Mouse (Mus musculus): Measurements from ENCODE around the gene Parp16. TPM values are rescaled to one million over a fixed set of nuclear protein-coding genes. Genes with fewer than 3 reads are reported as not detected.

The Parp16 gene
- polyA plus RNA-seq, 1 experiment from 2014 or later: 4.2 TPM

GRCm38 (mm10) chr9:65175939-65176871 is 18.9 kb upstream of the Parp16 start:
- Histone ChIP-seq H3K27me3 (replicated peaks; ENCODE audit: control insufficient read depth, insufficient read depth, low read length) (no peaks in the 10 kb centered on the region), H3K9ac (ENCODE audit: low read length) (peak overlapping the region; percentile 43; the same call in 1 of the 2 replicates), H3K27ac (ENCODE audit: low read depth, low read length) (peak overlapping the region; percentile 96), H3K4me3 (ENCODE audit: low read depth, low read length) (no peak overlapping the region), H3K36me3 (ENCODE audit: control insufficient read depth, insufficient read depth, low read length) (peaks cover 7% of the 10 kb centered on the region), H3K4me2 (ENCODE audit: low read length) (peak overlapping the region; percentile 25; the same call in 1 of the 2 replicates), H3K9me3 (replicated peaks; ENCODE audit: control insufficient read depth, low read length) (no peaks in the 10 kb centered on the region), H3K4me1 (ENCODE audit: control insufficient read depth, insufficient read depth, low read length) (peaks cover 56% of the 10 kb centered on the region)
- DNase-seq (ENCODE audit: low spot score): peak; percentile 91
- 10% methylated on average over 9 of the region's 9 CpGs for WGBS
- peak; percentile 74 for ATAC-seq

- Histone ChIP-seq H3K27ac (ENCODE audit: low read depth, low read length) (peak overlapping the region; percentile 96), H3K4me1 (ENCODE audit: control insufficient read depth, insufficient read depth, low read length) (peaks cover 56% of the 10 kb centered on the region), H3K9ac (ENCODE audit: low read length) (0 out of 2 replicates have a peak overlapping the region, but pooled peaks have one; percentile 50), H3K9me3 (replicated peaks; ENCODE audit: control insufficient read depth, low read length) (no peaks in the 10 kb centered on the region), H3K4me3 (ENCODE audit: low read depth, low read length) (no peak overlapping the region), H3K36me3 (ENCODE audit: control insufficient read depth, insufficient read depth, low read length) (peaks cover 20% of the 10 kb centered on the region), H3K4me2 (ENCODE audit: low read length) (no peak overlapping the region), H3K27me3 (replicated peaks; ENCODE audit: control insufficient read depth, insufficient read depth, low read length) (no peaks in the 10 kb centered on the region)
- no peak for ATAC-seq
- no peak for DNase-seq (ENCODE audit: low spot score)
- 52% methylated on average over 3 of the region's 3 CpGs for WGBS
Measured at GRCm38 (mm10) chr9:65177497-65177896, 17.7 kb upstream of the Parp16 start.

GRCm38 (mm10) chr9:65177912-65178311 is 17.2 kb upstream of the Parp16 start:
- Histone ChIP-seq H3K4me3 (ENCODE audit: low read depth, low read length) (no peak overlapping the region), H3K27ac (ENCODE audit: low read depth, low read length) (peak overlapping the region; percentile 89), H3K27me3 (replicated peaks; ENCODE audit: control insufficient read depth, insufficient read depth, low read length) (no peaks in the 10 kb centered on the region), H3K4me1 (ENCODE audit: control insufficient read depth, insufficient read depth, low read length) (peaks cover 56% of the 10 kb centered on the region), H3K36me3 (ENCODE audit: control insufficient read depth, insufficient read depth, low read length) (peaks cover 24% of the 10 kb centered on the region), H3K4me2 (ENCODE audit: low read length) (no peak overlapping the region), H3K9me3 (replicated peaks; ENCODE audit: control insufficient read depth, low read length) (no peaks in the 10 kb centered on the region), H3K9ac (ENCODE audit: low read length) (0 out of 2 replicates have a peak overlapping the region, but pooled peaks have one; percentile 50)
- 50% methylated on average over 10 of the region's 10 CpGs for WGBS
- DNase-seq (ENCODE audit: low spot score) (no peak), ATAC-seq (no peak)

GRCm38 (mm10) chr9:65178336-65179213 is 16.6 kb upstream of the Parp16 start:
- H3K9me3 ChIP-seq (replicated peaks; ENCODE audit: control insufficient read depth, low read length): no peaks in the 10 kb centered on the region
- peak overlapping the region; percentile 89 for H3K27ac ChIP-seq (ENCODE audit: low read depth, low read length)
- H3K4me1 ChIP-seq (ENCODE audit: control insufficient read depth, insufficient read depth, low read length): peaks cover 56% of the 10 kb centered on the region
- H3K4me2 ChIP-seq (ENCODE audit: low read length): peak overlapping the region; percentile 39
- DNase-seq (ENCODE audit: low spot score): peak; percentile 87
- peak overlapping the region; percentile 50 for H3K9ac ChIP-seq (ENCODE audit: low read length)
- peaks cover 30% of the 10 kb centered on the region for H3K36me3 ChIP-seq (ENCODE audit: control insufficient read depth, insufficient read depth, low read length)
- peak; percentile 70 for ATAC-seq
- no peaks in the 10 kb centered on the region for H3K27me3 ChIP-seq (replicated peaks; ENCODE audit: control insufficient read depth, insufficient read depth, low read length)
- H3K4me3 ChIP-seq (ENCODE audit: low read depth, low read length): no peak overlapping the region
- WGBS: 5% methylated on average over 22 of the region's 22 CpGs

GRCm38 (mm10) chr9:65179817-65180624 is 15.1 kb upstream of the Parp16 start:
- Histone ChIP-seq H3K4me3 (ENCODE audit: low read depth, low read length) (no peak overlapping the region), H3K9ac (ENCODE audit: low read length) (peak overlapping the region; percentile 17; the same call in 1 of the 2 replicates), H3K4me1 (ENCODE audit: control insufficient read depth, insufficient read depth, low read length) (peaks cover 56% of the 10 kb centered on the region), H3K4me2 (ENCODE audit: low read length) (peak overlapping the region; percentile 12; the same call in 1 of the 2 replicates), H3K36me3 (ENCODE audit: control insufficient read depth, insufficient read depth, low read length) (peaks cover 41% of the 10 kb centered on the region), H3K9me3 (replicated peaks; ENCODE audit: control insufficient read depth, low read length) (no peaks in the 10 kb centered on the region), H3K27me3 (replicated peaks; ENCODE audit: control insufficient read depth, insufficient read depth, low read length) (no peaks in the 10 kb centered on the region), H3K27ac (ENCODE audit: low read depth, low read length) (peak overlapping the region; percentile 89; the same call in 1 of the 2 replicates)
- ATAC-seq: no peak
- DNase-seq (ENCODE audit: low spot score): no peak
- WGBS: 33% methylated on average over 17 of the region's 17 CpGs

- H3K27ac ChIP-seq (ENCODE audit: low read depth, low read length): no peak overlapping the region
- 0% methylated on average over 3 of the region's 3 CpGs for WGBS
- H3K9ac ChIP-seq (ENCODE audit: low read length): no peak overlapping the region
- no peak overlapping the region for H3K4me3 ChIP-seq (ENCODE audit: low read depth, low read length)
- no peak overlapping the region for H3K4me2 ChIP-seq (ENCODE audit: low read length)
- peaks cover 23% of the 10 kb centered on the region for H3K36me3 ChIP-seq (ENCODE audit: control insufficient read depth, insufficient read depth, low read length)
- no peaks in the 10 kb centered on the region for H3K27me3 ChIP-seq (replicated peaks; ENCODE audit: control insufficient read depth, insufficient read depth, low read length)
- H3K9me3 ChIP-seq (replicated peaks; ENCODE audit: control insufficient read depth, low read length): no peaks in the 10 kb centered on the region
- ATAC-seq (peak; percentile 73), DNase-seq (ENCODE audit: low spot score) (peak; percentile 96)
- 0 out of 2 replicates have a peak, but pooled peaks cover 3% of the 10 kb centered on the region for H3K4me1 ChIP-seq (ENCODE audit: control insufficient read depth, insufficient read depth, low read length)
Measured at GRCm38 (mm10) chr9:65188599-65188998, 6.6 kb upstream of the Parp16 start.

- Histone ChIP-seq H3K4me3 (ENCODE audit: low read depth, low read length) (no peak overlapping the region), H3K9ac (ENCODE audit: low read length) (no peak overlapping the region), H3K4me1 (ENCODE audit: control insufficient read depth, insufficient read depth, low read length) (0 out of 2 replicates have a peak, but pooled peaks cover 3% of the 10 kb centered on the region), H3K27ac (ENCODE audit: low read depth, low read length) (no peak overlapping the region), H3K4me2 (ENCODE audit: low read length) (no peak overlapping the region), H3K36me3 (ENCODE audit: control insufficient read depth, insufficient read depth, low read length) (peaks cover 9% of the 10 kb centered on the region; the same call in 1 of the 2 replicates), H3K9me3 (replicated peaks; ENCODE audit: control insufficient read depth, low read length) (no peaks in the 10 kb centered on the region), H3K27me3 (replicated peaks; ENCODE audit: control insufficient read depth, insufficient read depth, low read length) (no peaks in the 10 kb centered on the region)
- WGBS: 51% methylated on average over 7 of the region's 7 CpGs
- ATAC-seq (no peak), DNase-seq (ENCODE audit: low spot score) (no peak)
Measured at GRCm38 (mm10) chr9:65190306-65190705, 4.8 kb upstream of the Parp16 start.

- DNase-seq (ENCODE audit: low spot score): no peak
- 18% methylated on average over 2 of the region's 2 CpGs for WGBS
Measured at GRCm38 (mm10) chr9:65191389-65191754, 3.8 kb upstream of the Parp16 start.

More at GRCm38 (mm10) chr9:65191389-65191754, 3.8 kb upstream of the Parp16 start:
- Histone ChIP-seq H3K36me3 (ENCODE audit: control insufficient read depth, insufficient read depth, low read length) (no peaks in the 10 kb centered on the region), H3K27me3 (replicated peaks; ENCODE audit: control insufficient read depth, insufficient read depth, low read length) (no peaks in the 10 kb centered on the region), H3K4me1 (ENCODE audit: control insufficient read depth, insufficient read depth, low read length) (peaks cover 10% of the 10 kb centered on the region), H3K9me3 (replicated peaks; ENCODE audit: control insufficient read depth, low read length) (no peaks in the 10 kb centered on the region), H3K4me3 (ENCODE audit: low read depth, low read length) (no peak overlapping the region), H3K27ac (ENCODE audit: low read depth, low read length) (no peak overlapping the region), H3K4me2 (ENCODE audit: low read length) (no peak overlapping the region), H3K9ac (ENCODE audit: low read length) (no peak overlapping the region)
- no peak for ATAC-seq

All from forebrain, embryonic 14.5 days (tissue).